Mouse (Mus musculus): ENCODE data around the gene Eef2kmt.

DNA sequence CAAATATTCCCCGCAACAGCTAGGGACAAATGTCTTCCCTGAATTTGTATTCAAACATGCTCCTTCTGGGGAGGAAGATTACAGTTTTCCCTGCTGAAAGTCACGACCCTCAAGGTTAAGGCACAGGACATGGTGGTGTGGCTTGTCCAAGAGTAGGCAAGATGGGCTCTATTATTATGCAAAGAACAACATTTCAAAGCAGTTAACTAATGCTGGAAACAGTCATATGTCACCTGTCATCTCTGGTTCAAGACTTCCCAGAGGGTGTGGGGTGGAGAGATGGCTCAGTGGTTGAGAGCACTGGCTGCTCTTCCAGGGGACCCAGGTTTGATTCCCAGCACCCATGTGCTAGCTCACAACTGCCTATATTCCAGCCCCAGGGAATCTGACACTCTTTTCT lies 3.5 kb downstream of the Eef2kmt start:
- TF ChIP-seq CTCF (IDR thresholded peaks at IDR 0.05; ENCODE audit: insufficient read depth, low read depth, low read length), result no peak
- no peak for TF ChIP-seq POLR2A (IDR thresholded peaks at IDR 0.05; ENCODE audit: insufficient read depth, low read depth, low read length)

All from olfactory bulb, adult 2 months (tissue).